Mouse (Mus musculus): ENCODE data around the gene Gm11555. TPM values are rescaled to one million over a fixed set of nuclear protein-coding genes. Genes with fewer than 3 reads are reported as not detected.
"Not testable (repeated sequence)": the region's sequence is repeated elsewhere in the genome, so short reads cannot be mapped to it uniquely, and the experiment has no call there.

The Gm11555 gene
- polyA plus RNA-seq, 1 experiment from 2014 or later, result not detected

- Histone ChIP-seq H3K4me1 (ENCODE audit: control insufficient read depth, insufficient read depth, low read length) (no peaks in the 10 kb centered on the region), H3K27me3 (ENCODE audit: control insufficient read depth, insufficient read depth, low read length) (no peaks in the 10 kb centered on the region), H3K4me2 (ENCODE audit: low read depth, low read length) (no peak overlapping the region), H3K36me3 (ENCODE audit: control insufficient read depth, insufficient read depth, low read length) (no peaks in the 10 kb centered on the region), H3K9me3 (ENCODE audit: control insufficient read depth, low read length) (no peaks in the 10 kb centered on the region), H3K4me3 (ENCODE audit: low read depth, low read length) (no peak overlapping the region), H3K27ac (ENCODE audit: low read depth, low read length) (no peak overlapping the region), H3K9ac (replicated peaks; ENCODE audit: low read depth, low read length) (no peak overlapping the region)
- ATAC-seq (ENCODE audit: low read depth), result no peak
- 91% methylated on average over 15 of the region's 15 CpGs for WGBS
Measured at GRCm38 (mm10) chr11:99646444-99646843, 3.6 kb downstream of the Gm11555 start.

- Histone ChIP-seq H3K36me3 (ENCODE audit: control insufficient read depth, insufficient read depth, low read length) (no peaks in the 10 kb centered on the region), H3K4me3 (ENCODE audit: low read depth, low read length) (no peak overlapping the region), H3K4me2 (ENCODE audit: low read depth, low read length) (no peak overlapping the region), H3K4me1 (ENCODE audit: control insufficient read depth, insufficient read depth, low read length) (no peaks in the 10 kb centered on the region), H3K9ac (replicated peaks; ENCODE audit: low read depth, low read length) (no peak overlapping the region), H3K27me3 (ENCODE audit: control insufficient read depth, insufficient read depth, low read length) (no peaks in the 10 kb centered on the region), H3K27ac (ENCODE audit: low read depth, low read length) (no peak overlapping the region), H3K9me3 (ENCODE audit: control insufficient read depth, low read length) (no peaks in the 10 kb centered on the region)
- no peak for ATAC-seq (ENCODE audit: low read depth)
- WGBS, result 61% methylated on average over 3 of the region's 3 CpGs
Measured at GRCm38 (mm10) chr11:99644351-99644750, 5.7 kb downstream of the Gm11555 start.

- H3K27ac ChIP-seq (ENCODE audit: low read depth, low read length); H3K4me1 ChIP-seq (ENCODE audit: control insufficient read depth, insufficient read depth, low read length); H3K27me3 ChIP-seq (ENCODE audit: control insufficient read depth, insufficient read depth, low read length); H3K36me3 ChIP-seq (ENCODE audit: control insufficient read depth, insufficient read depth, low read length); ATAC-seq (ENCODE audit: low read depth); H3K4me2 ChIP-seq (ENCODE audit: low read depth, low read length); H3K9me3 ChIP-seq (ENCODE audit: control insufficient read depth, low read length); H3K4me3 ChIP-seq (ENCODE audit: low read depth, low read length); H3K9ac ChIP-seq (replicated peaks; ENCODE audit: low read depth, low read length): not testable (repeated sequence)
- WGBS, result 84% methylated on average over 9 of the region's 9 CpGs
Measured at GRCm38 (mm10) chr11:99643635-99644139, 6.3 kb downstream of the Gm11555 start, which contains the start of gene Krtap4-7. Gene Krtap4-7, minus strand, starts transcription at chr11:99644089.

GRCm38 (mm10) chr11:99640926-99641325 is 9.1 kb downstream of the Gm11555 start:
- H3K9me3 ChIP-seq (ENCODE audit: control insufficient read depth, low read length), result no peaks in the 10 kb centered on the region
- H3K27me3 ChIP-seq (ENCODE audit: control insufficient read depth, insufficient read depth, low read length), result no peaks in the 10 kb centered on the region
- no peak overlapping the region for H3K4me2 ChIP-seq (ENCODE audit: low read depth, low read length)
- H3K9ac ChIP-seq (replicated peaks; ENCODE audit: low read depth, low read length), result no peak overlapping the region
- WGBS, result 60% methylated on average over 1 of the region's 1 CpGs
- H3K27ac ChIP-seq (ENCODE audit: low read depth, low read length), result no peak overlapping the region
- no peak for ATAC-seq (ENCODE audit: low read depth)
- no peak overlapping the region for H3K4me3 ChIP-seq (ENCODE audit: low read depth, low read length)
- no peaks in the 10 kb centered on the region for H3K4me1 ChIP-seq (ENCODE audit: control insufficient read depth, insufficient read depth, low read length)
- H3K36me3 ChIP-seq (ENCODE audit: control insufficient read depth, insufficient read depth, low read length), result no peaks in the 10 kb centered on the region

- H3K4me3 ChIP-seq (ENCODE audit: low read depth, low read length), result no peak overlapping the region
- ATAC-seq (ENCODE audit: low read depth), result no peak
- H3K36me3 ChIP-seq (ENCODE audit: control insufficient read depth, insufficient read depth, low read length), result no peaks in the 10 kb centered on the region
- no peaks in the 10 kb centered on the region for H3K4me1 ChIP-seq (ENCODE audit: control insufficient read depth, insufficient read depth, low read length)
- WGBS, result 74% methylated on average over 1 of the region's 1 CpGs
- H3K27me3 ChIP-seq (ENCODE audit: control insufficient read depth, insufficient read depth, low read length), result no peaks in the 10 kb centered on the region
- H3K27ac ChIP-seq (ENCODE audit: low read depth, low read length), result no peak overlapping the region
- no peak overlapping the region for H3K4me2 ChIP-seq (ENCODE audit: low read depth, low read length)
- no peaks in the 10 kb centered on the region for H3K9me3 ChIP-seq (ENCODE audit: control insufficient read depth, low read length)
- H3K9ac ChIP-seq (replicated peaks; ENCODE audit: low read depth, low read length), result no peak overlapping the region
Measured at GRCm38 (mm10) chr11:99637086-99637485, 12.9 kb downstream of the Gm11555 start.

DNA sequence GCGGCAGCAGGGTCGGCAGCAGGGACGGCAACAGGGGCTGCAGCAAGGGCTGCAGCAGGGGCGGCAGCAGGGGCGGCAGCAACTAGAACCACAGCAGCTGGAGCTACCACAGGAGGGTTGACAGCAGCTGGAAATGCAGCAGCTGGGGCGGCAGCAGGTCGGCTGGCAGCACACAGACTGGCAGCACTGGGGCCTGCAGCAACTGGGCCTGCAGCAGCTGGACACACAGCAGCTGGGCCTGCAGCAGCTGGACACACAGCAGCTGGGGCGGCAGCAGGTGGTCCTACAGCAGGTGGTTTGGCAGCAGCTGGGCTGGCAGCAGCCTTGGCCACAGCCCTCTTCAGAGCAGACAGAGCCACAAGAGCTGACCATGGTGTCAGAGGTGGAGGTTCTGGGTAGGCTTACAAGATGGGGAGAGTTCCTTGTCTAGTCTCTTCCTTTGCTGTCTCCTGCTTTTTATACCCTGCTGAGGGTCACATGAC is 15.3 kb downstream of the Gm11555 start, which contains the start of gene Krtap4-2:
Gene Krtap4-2 (minus strand): TSS at position 432 of the 482 bp plus-strand sequence.
- WGBS, result 45% methylated on average over 7 of the region's 8 CpGs
- H3K9me3 ChIP-seq (ENCODE audit: control insufficient read depth, low read length), result no peaks in the 10 kb centered on the region

GRCm38 (mm10) chr11:99633293-99633692 is 16.7 kb downstream of the Gm11555 start:
- no peak overlapping the region for H3K4me3 ChIP-seq (ENCODE audit: low read depth, low read length)
- H3K9ac ChIP-seq (replicated peaks; ENCODE audit: low read depth, low read length), result no peak overlapping the region
- no peak overlapping the region for H3K27ac ChIP-seq (ENCODE audit: low read depth, low read length)
- H3K4me1 ChIP-seq (ENCODE audit: control insufficient read depth, insufficient read depth, low read length), result no peaks in the 10 kb centered on the region
- no peaks in the 10 kb centered on the region for H3K36me3 ChIP-seq (ENCODE audit: control insufficient read depth, insufficient read depth, low read length)
- 72% methylated on average over 2 of the region's 2 CpGs for WGBS
- ATAC-seq (ENCODE audit: low read depth), result no peak
- no peak overlapping the region for H3K4me2 ChIP-seq (ENCODE audit: low read depth, low read length)
- no peaks in the 10 kb centered on the region for H3K27me3 ChIP-seq (ENCODE audit: control insufficient read depth, insufficient read depth, low read length)
- no peaks in the 10 kb centered on the region for H3K9me3 ChIP-seq (ENCODE audit: control insufficient read depth, low read length)

More for the DNA sequence above, 15.3 kb downstream of the Gm11555 start, which contains the start of gene Krtap4-2:
- no peaks in the 10 kb centered on the region for H3K36me3 ChIP-seq (ENCODE audit: control insufficient read depth, insufficient read depth, low read length)
- no peak within 1 kb of the TSS for H3K27ac ChIP-seq (ENCODE audit: low read depth, low read length)
- no peak within 1 kb of the TSS for H3K4me3 ChIP-seq (ENCODE audit: low read depth, low read length)
- no peak within 1 kb of the TSS for H3K9ac ChIP-seq (replicated peaks; ENCODE audit: low read depth, low read length)
- H3K4me2 ChIP-seq (ENCODE audit: low read depth, low read length), result no peak within 1 kb of the TSS
- no peaks in the 10 kb centered on the region for H3K4me1 ChIP-seq (ENCODE audit: control insufficient read depth, insufficient read depth, low read length)
- H3K27me3 ChIP-seq (ENCODE audit: control insufficient read depth, insufficient read depth, low read length), result no peaks in the 10 kb centered on the region
- no peak for ATAC-seq (ENCODE audit: low read depth)

- H3K36me3 ChIP-seq (ENCODE audit: control insufficient read depth, insufficient read depth, low read length), result no peaks in the 10 kb centered on the region
- no peak overlapping the region for H3K27ac ChIP-seq (ENCODE audit: low read depth, low read length)
- no peak overlapping the region for H3K9ac ChIP-seq (replicated peaks; ENCODE audit: low read depth, low read length)
- no peak overlapping the region for H3K4me2 ChIP-seq (ENCODE audit: low read depth, low read length)
- no peaks in the 10 kb centered on the region for H3K4me1 ChIP-seq (ENCODE audit: control insufficient read depth, insufficient read depth, low read length)
- ATAC-seq (ENCODE audit: low read depth), result no peak
- 89% methylated on average over 3 of the region's 3 CpGs for WGBS
- no peaks in the 10 kb centered on the region for H3K9me3 ChIP-seq (ENCODE audit: control insufficient read depth, low read length)
- H3K27me3 ChIP-seq (ENCODE audit: control insufficient read depth, insufficient read depth, low read length), result no peaks in the 10 kb centered on the region
- no peak overlapping the region for H3K4me3 ChIP-seq (ENCODE audit: low read depth, low read length)
Measured at GRCm38 (mm10) chr11:99630890-99631289, 19.1 kb downstream of the Gm11555 start.

DNA sequence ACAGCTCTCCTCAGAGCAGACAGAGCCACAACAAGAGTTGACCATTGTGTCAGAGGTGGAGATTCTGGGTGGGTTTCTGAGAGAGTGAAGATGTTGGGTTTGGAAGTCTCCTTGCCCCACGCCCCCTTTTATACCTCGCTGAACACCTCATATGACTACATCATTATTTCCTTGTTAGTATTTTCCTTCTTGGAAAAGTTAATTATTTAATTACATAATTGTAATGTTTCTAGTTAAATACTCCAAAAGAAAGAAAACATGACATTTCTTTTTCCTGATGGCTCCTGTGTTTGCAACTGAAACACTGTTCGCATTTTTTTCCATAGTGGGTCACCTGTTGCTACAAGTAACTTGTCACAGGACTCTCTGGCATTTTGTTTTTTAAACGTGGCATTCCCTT is 21.9 kb downstream of the Gm11555 start, which contains the start of gene Krtap4-1:
Gene Krtap4-1 (minus strand): TSS at position 101 of the 400 bp plus-strand sequence.
- H3K9me3 ChIP-seq (ENCODE audit: control insufficient read depth, low read length), result no peaks in the 10 kb centered on the region
- WGBS, result 87% methylated on average over 4 of the region's 4 CpGs
- no peak within 1 kb of the TSS for H3K9ac ChIP-seq (replicated peaks; ENCODE audit: low read depth, low read length)
- H3K4me3 ChIP-seq (ENCODE audit: low read depth, low read length), result no peak within 1 kb of the TSS
- no peak for ATAC-seq (ENCODE audit: low read depth)
- no peak within 1 kb of the TSS for H3K4me2 ChIP-seq (ENCODE audit: low read depth, low read length)
- no peak within 1 kb of the TSS for H3K27ac ChIP-seq (ENCODE audit: low read depth, low read length)
- H3K27me3 ChIP-seq (ENCODE audit: control insufficient read depth, insufficient read depth, low read length), result no peaks in the 10 kb centered on the region
- H3K4me1 ChIP-seq (ENCODE audit: control insufficient read depth, insufficient read depth, low read length), result no peaks in the 10 kb centered on the region
- H3K36me3 ChIP-seq (ENCODE audit: control insufficient read depth, insufficient read depth, low read length), result no peaks in the 10 kb centered on the region

Data from neural tube, embryonic 14.5 days (tissue).